Mouse (Mus musculus) frontal cortex, adult (tissue): Measurements from ENCODE around the gene Olfr711.
"Not testable (repeated sequence)": the region's sequence is repeated elsewhere in the genome, so short reads cannot be mapped to it uniquely, and the experiment has no call there.

Experiments used
- ATAC-seq: cut with Nextera tagmentation; 2 replicates; pipeline ENCODE4 v1.9.2; 2017; ENCODE audit warnings: mild to moderate bottlenecking, moderate library complexity, mixed read lengths; ENCODE audit not compliant: low TSS enrichment

The Olfr711 gene

GRCm38 (mm10) chr7:106975353-106975752 lies at the start of gene Olfr711:
Gene Olfr711, minus strand, starts transcription at chr7:106975453.
- no peak for ATAC-seq

- no peak for ATAC-seq
These were observed 30.7 kb upstream of the Olfr711 start, which contains the start of gene Olfr2 for GRCm38 (mm10) chr7:107005972-107006371. Gene Olfr2, minus strand, starts transcription at chr7:107006072.

- ATAC-seq: no peak
These were observed 28.9 kb upstream of the Olfr711 start for GRCm38 (mm10) chr7:107004169-107004568.

- no peak for ATAC-seq
These were observed 25.5 kb upstream of the Olfr711 start for GRCm38 (mm10) chr7:107000798-107001197.

- ATAC-seq: no peak
These were observed 10.0 kb upstream of the Olfr711 start for GRCm38 (mm10) chr7:106985236-106985635.

GRCm38 (mm10) chr7:106967503-106967902 lies 7.8 kb downstream of the Olfr711 start:
- ATAC-seq: not testable (repeated sequence)

GRCm38 (mm10) chr7:106963837-106964236 lies 11.4 kb downstream of the Olfr711 start, which contains the start of gene Olfr6:
Gene Olfr6, minus strand, starts transcription at chr7:106963937.
- no peak for ATAC-seq

- ATAC-seq: no peak
These were observed 27.0 kb downstream of the Olfr711 start, which contains the start of gene Olfr710 for GRCm38 (mm10) chr7:106948212-106948611. Gene Olfr710, minus strand, starts transcription at chr7:106948312.

GRCm38 (mm10) chr7:106932119-106932518 lies 43.1 kb downstream of the Olfr711 start, which contains the start of gene Olfr709-ps1:
Gene Olfr709-ps1, minus strand, starts transcription at chr7:106932219.
- ATAC-seq: no peak

- not testable (repeated sequence) for ATAC-seq
These were observed 54.3 kb downstream of the Olfr711 start for GRCm38 (mm10) chr7:106920961-106921360.
